Mouse (Mus musculus) limb, embryonic 10.5 days (tissue): Measurements from ENCODE around the gene Sypl2. TPM values are rescaled to one million over a fixed set of nuclear protein-coding genes. Genes with fewer than 3 reads are reported as not detected.

Experiments used
- DNase-seq: peaks from one replicate; pipeline ENCODE4 v3.0.0-alpha.2; 2017; ENCODE audit warnings: low spot score
- H3K27ac ChIP-seq: fragments of 300-500 bp; sonication (generic); 2 replicates; pipeline ENCODE4 v1.5.1; 2016; ENCODE audit warnings: mild to moderate bottlenecking
- H3K27me3 ChIP-seq: fragments of 300-500 bp; sonication (generic); 2 replicates; pipeline ENCODE4 v1.6.1; 2016; ENCODE audit warnings: low read depth, mild to moderate bottlenecking; ENCODE audit not compliant: poor library complexity, severe bottlenecking
- H3K36me3 ChIP-seq: fragments of 300-500 bp; sonication (generic); 2 replicates; pipeline ENCODE4 v1.6.1; 2016; ENCODE audit warnings: mild to moderate bottlenecking, moderate library complexity
- H3K4me1 ChIP-seq: fragments of 300-500 bp; sonication (generic); 2 replicates; pipeline ENCODE4 v1.6.1; 2016
- H3K4me3 ChIP-seq: fragments of 300-500 bp; sonication (generic); 2 replicates; pipeline ENCODE4 v1.5.1; 2016; ENCODE audit warnings: mild to moderate bottlenecking, moderate library complexity
- H3K9me3 ChIP-seq: fragments of 300-500 bp; sonication (generic); replicated peaks from 2 replicates; pipeline ENCODE4 v1.6.1; 2016; ENCODE audit warnings: mild to moderate bottlenecking
- WGBS: fragments of 180-500 bp; shearing (Covaris S2); methylation state at CpG from one replicate; pipeline ENCODE4 v1.1.7; 2016; 5-methylcytosine and 5-hydroxymethylcytosine counted together
- polyA plus RNA-seq: library from polyadenylated mRNA; unstranded; fragments of >200 nt; fragmentation: Nextera tagmentation; extraction: Ambion mirVana; gene quantifications from 2 replicates; pipeline ENCODE4 v1.2.1, GENCODE M21; 2016

The Sypl2 gene
- polyA plus RNA-seq, 1 experiment from 2014 or later = 0.56 TPM

DNA sequence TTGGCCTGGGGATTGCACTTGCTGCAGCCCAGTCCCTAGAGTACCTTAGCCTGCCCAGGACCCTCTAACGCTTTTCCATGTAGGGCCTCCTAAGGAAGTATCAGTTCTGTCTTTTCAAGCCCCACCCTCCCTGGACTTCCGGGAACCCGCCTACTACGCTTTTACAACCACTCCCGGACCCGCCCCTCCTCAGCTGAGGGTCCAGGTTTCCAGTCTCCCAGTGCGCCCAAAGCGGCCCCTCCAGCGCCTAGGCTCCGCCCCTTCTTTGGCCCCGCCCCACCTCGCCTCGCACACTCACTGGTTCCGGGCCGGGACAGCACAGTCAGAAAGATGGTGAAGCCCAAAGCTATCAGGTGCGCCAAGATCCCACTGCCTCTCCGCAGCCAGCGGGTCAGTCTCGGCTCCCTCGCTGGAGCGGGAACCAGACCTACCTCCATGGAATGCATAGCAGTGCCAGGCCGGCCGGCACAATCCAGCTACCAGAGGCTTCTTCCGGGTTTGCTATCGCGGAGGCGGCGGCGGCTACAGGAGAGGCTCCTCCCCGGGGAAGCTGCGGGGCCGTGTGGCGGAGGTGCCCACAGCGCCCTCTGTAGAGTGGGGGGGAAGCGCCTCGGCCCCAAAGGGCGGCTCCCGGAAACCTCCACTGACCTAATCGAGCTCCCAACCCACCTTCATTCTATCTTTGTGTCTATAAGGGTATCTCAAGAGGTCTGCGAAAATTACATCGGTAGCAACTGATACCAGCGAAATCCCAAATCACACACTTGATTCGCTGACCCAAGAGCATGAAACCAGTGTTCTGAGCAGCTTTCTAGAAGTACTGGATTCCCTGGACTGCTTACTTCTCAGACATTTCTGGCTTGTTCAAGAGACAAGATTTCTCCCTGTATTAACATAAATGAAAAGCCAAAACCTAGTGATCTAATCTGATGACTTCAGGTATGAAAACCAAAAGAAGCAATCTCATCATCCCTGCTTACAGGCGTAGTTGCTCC, 25.8 kb downstream of the Sypl2 start, which contains the start of gene Cyb561d1:
TSS of gene Cyb561d1 (minus strand) at position 884 of the 995 bp plus-strand sequence.
- no peaks in the 10 kb centered on the region for H3K9me3 ChIP-seq
- peak within 1 kb of the TSS; percentile 67 for H3K4me3 ChIP-seq
- WGBS = 3% methylated on average over 44 of the region's 44 CpGs
- DNase-seq = peak; percentile 93
- peaks cover 62% of the 10 kb centered on the region for H3K4me1 ChIP-seq
- peak within 1 kb of the TSS; percentile 83 for H3K27ac ChIP-seq
- no peaks in the 10 kb centered on the region for H3K27me3 ChIP-seq
- H3K36me3 ChIP-seq = peaks cover 57% of the 10 kb centered on the region

DNA sequence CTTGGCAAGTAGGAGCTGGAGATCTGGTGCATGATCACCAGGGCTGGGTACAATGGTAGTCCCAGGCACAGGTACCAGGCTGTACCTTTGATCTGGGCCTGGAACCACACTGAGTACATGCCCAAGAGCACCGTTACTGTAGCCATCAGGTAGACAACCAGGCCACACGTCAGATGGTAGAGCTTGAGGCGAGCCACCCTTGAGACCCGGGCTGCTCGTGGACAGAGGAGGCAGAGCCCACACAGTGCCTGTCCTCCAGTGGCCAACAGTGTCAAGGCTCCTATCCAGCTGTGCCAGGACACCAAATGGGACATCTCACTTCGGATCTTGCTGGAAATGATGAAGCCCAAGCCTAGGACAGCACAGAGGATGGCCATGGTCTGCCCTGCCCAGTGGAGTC, 27.2 kb downstream of the Sypl2 start:
- H3K9me3 ChIP-seq = no peaks in the 10 kb centered on the region
- 95% methylated on average over 6 of the region's 6 CpGs for WGBS
- no peaks in the 10 kb centered on the region for H3K27me3 ChIP-seq
- peaks cover 72% of the 10 kb centered on the region for H3K4me1 ChIP-seq
- DNase-seq = no peak
- no peak overlapping the region for H3K27ac ChIP-seq
- no peak overlapping the region for H3K4me3 ChIP-seq
- peaks cover 43% of the 10 kb centered on the region for H3K36me3 ChIP-seq

DNA sequence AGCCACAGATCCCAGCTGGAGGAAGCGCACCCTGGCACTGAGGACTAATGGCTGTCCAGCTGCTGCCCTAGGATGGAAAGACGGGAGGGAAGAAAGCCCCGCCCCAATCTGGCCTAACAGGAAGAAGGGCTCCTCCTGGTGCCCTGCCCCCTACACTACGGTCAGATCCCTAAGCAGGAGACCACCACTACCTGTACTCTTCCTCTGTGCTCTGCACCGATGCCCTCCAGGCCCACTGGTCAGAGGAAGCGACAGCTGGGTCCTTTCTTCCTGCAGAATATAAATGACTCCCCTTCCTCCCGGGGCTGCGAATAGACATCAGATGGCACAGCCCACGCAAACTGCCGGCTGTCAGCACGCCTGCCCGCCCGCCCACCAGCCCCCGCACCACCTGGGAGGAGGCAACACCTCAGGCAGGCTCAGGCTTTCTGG, 29.4 kb downstream of the Sypl2 start:
- peak; percentile 71 for DNase-seq
- WGBS = 13% methylated on average over 14 of the region's 14 CpGs
- H3K4me1 ChIP-seq = peaks cover 63% of the 10 kb centered on the region
- peak overlapping the region; percentile 67 for H3K27ac ChIP-seq
- H3K36me3 ChIP-seq = peaks cover 22% of the 10 kb centered on the region
- no peaks in the 10 kb centered on the region for H3K27me3 ChIP-seq
- peak overlapping the region; percentile 25 for H3K4me3 ChIP-seq
- H3K9me3 ChIP-seq = no peaks in the 10 kb centered on the region

- H3K9me3 ChIP-seq = no peaks in the 10 kb centered on the region
- H3K27me3 ChIP-seq = no peaks in the 10 kb centered on the region
- H3K4me1 ChIP-seq = peaks cover 55% of the 10 kb centered on the region
- peaks cover 16% of the 10 kb centered on the region for H3K36me3 ChIP-seq
- DNase-seq = no peak
- 81% methylated on average over 7 of the region's 7 CpGs for WGBS
- peak overlapping the region; percentile 65 for H3K27ac ChIP-seq
- H3K4me3 ChIP-seq = no peak overlapping the region
Measured at GRCm38 (mm10) chr3:108195941-108196590, 30.4 kb downstream of the Sypl2 start.

DNA sequence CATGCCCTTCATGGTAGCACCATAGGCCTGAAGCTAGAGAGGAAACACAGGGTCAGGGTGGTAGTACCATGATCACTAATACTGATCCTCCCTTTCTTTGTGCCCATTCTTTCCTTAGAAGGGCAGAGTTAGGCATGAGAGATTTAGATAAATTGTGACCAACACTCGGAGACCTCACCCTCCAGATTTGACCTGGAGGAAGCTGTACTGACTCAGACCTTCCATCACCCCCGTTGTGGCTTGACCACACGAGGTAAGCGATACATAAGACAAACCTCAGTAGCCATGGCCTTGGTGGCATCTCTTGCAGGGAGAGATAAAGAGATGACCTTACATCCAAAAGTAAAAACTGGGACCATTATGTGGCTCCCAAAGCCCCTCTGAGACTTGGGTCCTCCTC, 31.2 kb downstream of the Sypl2 start:
- Histone ChIP-seq H3K4me1 (peaks cover 48% of the 10 kb centered on the region), H3K27ac (no peak overlapping the region; the same call in 1 of the 2 replicates), H3K36me3 (peaks cover 16% of the 10 kb centered on the region), H3K27me3 (no peaks in the 10 kb centered on the region), H3K4me3 (no peak overlapping the region), H3K9me3 (no peaks in the 10 kb centered on the region)
- no peak for DNase-seq
- 85% methylated on average over 4 of the region's 4 CpGs for WGBS

- H3K27me3 ChIP-seq = 0 out of 2 replicates have a peak, but pooled peaks cover under 1% of the 10 kb centered on the region
- 73% methylated on average over 4 of the region's 4 CpGs for WGBS
Measured at GRCm38 (mm10) chr3:108193686-108194085, 32.8 kb downstream of the Sypl2 start.

GRCm38 (mm10) chr3:108189897-108190296, 36.6 kb downstream of the Sypl2 start:
- 69% methylated on average over 5 of the region's 5 CpGs for WGBS
- Histone ChIP-seq H3K9me3 (no peaks in the 10 kb centered on the region), H3K4me1 (peaks cover 43% of the 10 kb centered on the region), H3K27ac (no peak overlapping the region), H3K36me3 (0 out of 2 replicates have a peak, but pooled peaks cover 9% of the 10 kb centered on the region), H3K27me3 (peaks cover 30% of the 10 kb centered on the region), H3K4me3 (no peak overlapping the region)
- no peak for DNase-seq

More at GRCm38 (mm10) chr3:108193686-108194085, 32.8 kb downstream of the Sypl2 start:
- Histone ChIP-seq H3K4me3 (no peak overlapping the region), H3K36me3 (peaks cover 7% of the 10 kb centered on the region), H3K27ac (no peak overlapping the region; the same call in 1 of the 2 replicates), H3K4me1 (peaks cover 52% of the 10 kb centered on the region), H3K9me3 (no peaks in the 10 kb centered on the region)
- DNase-seq = no peak

DNA sequence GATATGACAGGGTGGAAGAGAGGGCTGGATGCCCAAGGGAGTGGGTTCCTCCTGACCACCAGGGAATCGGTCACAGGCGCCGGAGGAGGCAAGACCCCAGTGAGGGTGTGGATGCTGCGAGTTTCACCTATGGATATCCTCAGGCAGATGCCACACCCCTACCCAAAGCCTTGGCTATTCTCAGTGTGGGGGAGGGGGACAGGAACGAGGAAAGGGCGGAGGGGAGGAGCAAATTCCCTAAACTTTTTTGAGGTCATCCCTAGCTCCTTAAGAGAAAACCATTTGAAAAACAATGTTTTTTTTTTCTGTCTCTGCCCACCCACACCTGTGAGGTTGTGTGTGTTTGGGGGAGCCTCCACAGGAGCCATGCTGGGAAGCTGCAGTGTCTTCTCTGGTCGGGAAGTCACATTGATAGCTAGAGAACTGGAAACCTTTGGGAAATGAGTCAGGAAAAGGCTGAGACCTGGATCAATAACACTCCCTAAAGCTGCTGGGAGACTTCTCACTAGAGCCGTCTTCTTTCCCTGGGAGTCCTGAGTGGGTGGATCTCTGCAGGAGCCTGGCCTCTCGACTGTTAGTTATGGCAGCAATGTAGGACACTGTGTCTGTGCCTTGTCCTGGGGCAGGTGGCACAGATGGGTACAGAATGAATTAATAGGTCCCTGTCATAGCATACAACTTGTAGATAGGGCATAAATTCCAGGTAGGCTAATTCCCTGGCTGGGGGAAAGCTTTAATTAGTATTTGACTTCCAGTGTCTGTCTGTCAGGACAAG, 37.5 kb downstream of the Sypl2 start:
- H3K27ac ChIP-seq = no peak overlapping the region
- H3K4me1 ChIP-seq = peaks cover 40% of the 10 kb centered on the region
- H3K36me3 ChIP-seq = 0 out of 2 replicates have a peak, but pooled peaks cover 9% of the 10 kb centered on the region
- H3K9me3 ChIP-seq = no peaks in the 10 kb centered on the region
- H3K4me3 ChIP-seq = no peak overlapping the region
- 66% methylated on average over 9 of the region's 9 CpGs for WGBS
- DNase-seq = no peak
- peaks cover 34% of the 10 kb centered on the region for H3K27me3 ChIP-seq

GRCm38 (mm10) chr3:108187111-108187795, 39.2 kb downstream of the Sypl2 start:
- Histone ChIP-seq H3K4me3 (peak overlapping the region; percentile 65; the same call in 1 of the 2 replicates), H3K36me3 (0 out of 2 replicates have a peak, but pooled peaks cover 9% of the 10 kb centered on the region), H3K27me3 (peaks cover 34% of the 10 kb centered on the region), H3K4me1 (peaks cover 31% of the 10 kb centered on the region), H3K27ac (no peak overlapping the region), H3K9me3 (no peaks in the 10 kb centered on the region)
- no peak for DNase-seq
- WGBS = 65% methylated on average over 20 of the region's 20 CpGs

DNA sequence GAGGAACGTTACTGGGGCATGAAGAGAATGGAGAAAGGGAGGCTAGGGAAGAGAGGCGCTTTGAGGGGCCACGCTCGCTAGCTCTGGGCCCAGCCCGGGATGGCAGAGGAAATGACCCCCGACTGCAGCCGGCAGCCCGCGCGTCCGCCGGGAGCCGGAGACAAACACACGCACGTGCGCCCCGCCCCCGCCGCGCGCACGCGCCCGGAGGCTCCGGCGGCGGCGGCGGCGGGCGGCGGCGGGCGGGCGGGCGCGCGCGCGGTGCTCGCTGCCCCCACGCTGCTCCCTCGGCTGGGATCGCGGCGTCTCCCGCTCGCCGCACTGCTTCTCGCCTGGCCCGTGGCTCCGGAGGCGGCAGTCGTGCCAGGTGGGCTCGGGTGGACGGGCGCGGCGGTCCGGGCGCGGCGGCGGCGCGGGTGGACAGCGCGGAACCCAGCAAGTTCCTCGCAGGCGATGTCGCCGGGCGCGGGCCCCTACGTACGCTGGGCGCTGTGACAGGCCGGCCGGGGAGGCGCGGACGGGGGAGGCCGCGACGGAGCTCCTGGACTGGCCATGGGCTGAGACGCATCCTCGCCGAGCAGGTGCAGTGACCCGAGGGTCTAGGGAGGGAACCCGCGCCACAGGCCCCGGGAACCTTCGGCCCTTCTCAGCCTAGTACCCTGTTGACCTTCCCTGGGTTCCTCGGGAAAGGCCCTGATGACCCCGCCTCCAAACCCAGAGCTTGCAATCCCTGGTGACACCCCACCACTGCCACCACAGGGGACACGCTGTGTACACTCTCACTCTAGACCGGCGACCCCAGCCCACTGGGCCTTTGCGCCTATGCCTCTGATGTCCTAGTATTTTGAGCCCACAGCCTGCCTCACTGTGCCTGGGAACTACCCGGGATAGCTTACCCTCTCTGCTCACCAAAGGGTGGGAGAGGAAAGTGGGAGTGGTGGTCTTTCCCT, 40.1 kb downstream of the Sypl2 start, which contains the start of gene Amigo1:
TSS of gene Amigo1 (plus strand) at position 238 of the 950 bp plus-strand sequence.
- Histone ChIP-seq H3K4me3 (peak within 1 kb of the TSS; percentile 65), H3K27me3 (peaks cover 34% of the 10 kb centered on the region), H3K4me1 (peaks cover 31% of the 10 kb centered on the region), H3K9me3 (no peaks in the 10 kb centered on the region), H3K27ac (peak within 1 kb of the TSS; percentile 84), H3K36me3 (0 out of 2 replicates have a peak, but pooled peaks cover 9% of the 10 kb centered on the region)
- WGBS = 5% methylated on average over 97 of the region's 100 CpGs
- peak; percentile 73 for DNase-seq
